Mouse (Mus musculus) MEL (cell line): ENCODE data around the gene Gzmn.

ENCODE experiments used
- ELF1 ChIP-seq: IDR thresholded peaks from 2 replicates; pipeline ENCODE4 v1.6.1; 2014; ENCODE audit warnings: low read depth, mild to moderate bottlenecking, inconsistent platforms, low read length, improper control_type of control experiment, moderate library complexity
- ETS1 ChIP-seq: IDR thresholded peaks from 2 replicates; pipeline ENCODE4 v1.6.1; 2012; ENCODE audit warnings: low read depth, mild to moderate bottlenecking, inconsistent platforms, low read length, improper control_type of control experiment, moderate library complexity
- POLR2AphosphoS2 ChIP-seq: IDR thresholded peaks from 2 replicates; pipeline ENCODE4 v1.6.1; 2011; ENCODE audit warnings: low read length, improper control_type of control experiment

- TF ChIP-seq ELF1, result no peak
- no peak for TF ChIP-seq POLR2AphosphoS2
- no peak for TF ChIP-seq ETS1
These were observed 6.4 kb downstream of the Gzmn start for GRCm38 (mm10) chr14:56168009-56168408.
